Mouse (Mus musculus): Measurements from ENCODE around the gene Defb25. TPM values are rescaled to one million over a fixed set of nuclear protein-coding genes. Genes with fewer than 3 reads are reported as not detected.

Gene Defb25
- polyA plus RNA-seq, 1 experiment: not detected

- peaks cover 6% of the 10 kb centered on the region for H3K4me1 ChIP-seq (ENCODE audit: control insufficient read depth, insufficient read depth, low read length)
- no peak for TF ChIP-seq CTCF (IDR thresholded peaks at IDR 0.05; ENCODE audit: extremely low read depth, insufficient read depth, low read length)
- TF ChIP-seq POLR2A (IDR thresholded peaks at IDR 0.05; ENCODE audit: extremely low read depth, insufficient read depth, low read length): peak; percentile 80
- no peak overlapping the region for H3K4me3 ChIP-seq (ENCODE audit: insufficient read depth, low read length)
- peak overlapping the region; percentile 41 for H3K27ac ChIP-seq (ENCODE audit: insufficient read depth, low read length)
Measured at GRCm38 (mm10) chr2:152653874-152654715, 31.2 kb upstream of the Defb25 start.

DNA sequence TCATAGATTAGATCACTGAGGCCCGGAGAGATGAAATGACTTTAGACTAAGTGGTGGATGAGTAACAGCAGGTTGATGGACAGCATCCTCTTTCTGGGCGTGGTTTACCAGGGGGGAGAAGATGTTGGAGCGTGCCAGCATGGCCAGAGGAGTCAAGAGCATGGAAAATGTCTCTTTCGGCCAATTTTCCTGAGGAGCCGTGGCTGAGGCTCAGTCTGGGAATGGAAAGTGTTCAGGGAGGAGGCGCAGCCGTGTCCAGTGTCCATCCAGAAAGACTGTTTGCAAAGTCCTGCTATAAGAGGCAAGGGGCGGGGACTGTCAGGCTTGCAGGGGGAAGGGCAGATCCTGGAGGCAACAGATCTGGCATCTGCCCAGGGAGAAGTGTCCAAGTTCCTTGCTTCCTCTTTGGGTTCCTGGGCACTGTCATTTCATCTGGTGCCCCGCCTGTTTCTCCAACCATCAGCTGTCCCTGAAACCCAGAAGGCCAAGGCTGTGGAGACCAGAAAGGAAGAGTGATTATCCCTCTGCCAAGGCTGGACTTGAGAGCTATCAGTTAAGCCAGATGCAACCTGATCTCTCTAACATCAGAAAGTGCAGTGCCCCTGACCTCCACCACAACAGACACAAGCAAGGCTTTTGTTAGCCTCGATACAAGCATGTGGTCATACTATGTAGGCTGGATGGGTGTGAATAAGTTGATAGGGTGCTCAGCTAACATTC, 30.2 kb upstream of the Defb25 start:
- Histone ChIP-seq H3K4me1 (ENCODE audit: control insufficient read depth, insufficient read depth, low read length) (peaks cover 6% of the 10 kb centered on the region), H3K4me3 (ENCODE audit: insufficient read depth, low read length) (no peak overlapping the region), H3K27ac (ENCODE audit: insufficient read depth, low read length) (no peak overlapping the region)
- TF ChIP-seq POLR2A (IDR thresholded peaks at IDR 0.05; ENCODE audit: extremely low read depth, insufficient read depth, low read length): no peak
- TF ChIP-seq CTCF (IDR thresholded peaks at IDR 0.05; ENCODE audit: extremely low read depth, insufficient read depth, low read length): no peak

GRCm38 (mm10) chr2:152639406-152640113, 16.7 kb upstream of the Defb25 start:
- Histone ChIP-seq H3K27ac (ENCODE audit: insufficient read depth, low read length) (no peak overlapping the region; the same call in 1 of the 2 replicates), H3K4me3 (ENCODE audit: insufficient read depth, low read length) (no peak overlapping the region), H3K4me1 (ENCODE audit: control insufficient read depth, insufficient read depth, low read length) (no peaks in the 10 kb centered on the region)
- TF ChIP-seq CTCF (IDR thresholded peaks at IDR 0.05; ENCODE audit: extremely low read depth, insufficient read depth, low read length): no peak
- no peak for TF ChIP-seq POLR2A (IDR thresholded peaks at IDR 0.05; ENCODE audit: extremely low read depth, insufficient read depth, low read length)

DNA sequence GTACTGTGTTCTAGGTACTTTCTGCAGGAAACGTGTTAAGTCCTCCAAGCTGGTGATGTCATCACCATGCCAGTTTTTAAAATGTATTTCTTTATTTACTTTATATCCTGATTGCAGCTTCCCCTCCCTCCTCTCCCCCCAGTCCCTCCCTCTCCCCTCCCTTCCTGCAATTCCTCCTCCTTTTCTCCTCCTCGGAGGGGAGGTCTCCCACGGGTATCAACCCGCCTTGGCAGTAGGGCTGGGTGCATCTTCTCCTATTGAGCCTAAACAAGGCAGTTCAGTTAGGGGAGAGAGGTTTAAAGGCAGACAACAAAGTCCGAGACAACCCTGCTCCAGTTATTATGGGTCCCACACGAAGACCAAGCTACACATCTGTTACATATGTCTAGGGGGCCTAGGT, 16.0 kb upstream of the Defb25 start:
- TF ChIP-seq CTCF (IDR thresholded peaks at IDR 0.05; ENCODE audit: extremely low read depth, insufficient read depth, low read length): no peak
- no peak for TF ChIP-seq POLR2A (IDR thresholded peaks at IDR 0.05; ENCODE audit: extremely low read depth, insufficient read depth, low read length)

DNA sequence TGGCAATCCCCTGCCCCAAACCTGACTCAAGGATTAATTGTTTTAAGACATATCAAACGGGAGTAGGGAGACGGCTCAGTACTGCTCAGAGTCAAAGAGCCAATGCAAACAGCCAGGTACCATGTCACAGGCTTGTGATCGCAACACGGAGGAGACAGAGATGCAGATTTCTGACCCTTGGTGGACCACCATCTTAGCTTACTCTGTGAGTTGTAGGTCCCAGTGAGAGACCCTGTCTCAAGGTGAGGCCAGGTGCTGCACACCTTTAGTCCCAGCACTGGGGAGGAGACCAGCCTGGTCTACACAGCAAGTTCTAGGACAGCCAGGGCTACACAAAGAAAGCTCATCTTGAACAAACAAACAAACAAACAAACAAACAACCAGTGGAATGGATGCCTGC, 14.5 kb upstream of the Defb25 start:
- Histone ChIP-seq H3K4me3 (ENCODE audit: insufficient read depth, low read length) (no peak overlapping the region), H3K4me1 (ENCODE audit: control insufficient read depth, insufficient read depth, low read length) (no peaks in the 10 kb centered on the region), H3K27ac (ENCODE audit: insufficient read depth, low read length) (no peak overlapping the region)
- no peak for TF ChIP-seq CTCF (IDR thresholded peaks at IDR 0.05; ENCODE audit: extremely low read depth, insufficient read depth, low read length)
- TF ChIP-seq POLR2A (IDR thresholded peaks at IDR 0.05; ENCODE audit: extremely low read depth, insufficient read depth, low read length): no peak

More for the DNA sequence above, 16.0 kb upstream of the Defb25 start:
- Histone ChIP-seq H3K4me3 (ENCODE audit: insufficient read depth, low read length) (no peak overlapping the region), H3K4me1 (ENCODE audit: control insufficient read depth, insufficient read depth, low read length) (no peaks in the 10 kb centered on the region), H3K27ac (ENCODE audit: insufficient read depth, low read length) (no peak overlapping the region)

DNA sequence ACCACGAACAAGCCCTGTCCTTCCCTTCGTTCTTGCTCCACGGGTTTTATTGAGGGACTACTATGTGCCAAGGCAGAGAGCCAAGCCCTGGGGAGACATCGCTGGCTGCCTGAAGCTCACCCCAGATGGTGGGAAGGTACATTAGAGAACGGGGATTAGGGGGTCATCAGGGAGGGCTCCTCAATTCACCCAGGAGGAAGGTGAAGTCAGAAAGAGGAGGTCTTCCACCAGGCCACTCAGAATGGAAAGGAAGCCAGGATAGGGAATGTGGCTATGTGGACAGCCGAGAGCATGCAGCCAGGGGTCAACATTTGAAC, 14.1 kb upstream of the Defb25 start:
- no peaks in the 10 kb centered on the region for H3K4me1 ChIP-seq (ENCODE audit: control insufficient read depth, insufficient read depth, low read length)
- no peak overlapping the region for H3K4me3 ChIP-seq (ENCODE audit: insufficient read depth, low read length)
- H3K27ac ChIP-seq (ENCODE audit: insufficient read depth, low read length): no peak overlapping the region
- TF ChIP-seq POLR2A (IDR thresholded peaks at IDR 0.05; ENCODE audit: extremely low read depth, insufficient read depth, low read length): no peak
- TF ChIP-seq CTCF (IDR thresholded peaks at IDR 0.05; ENCODE audit: extremely low read depth, insufficient read depth, low read length): no peak

- Histone ChIP-seq H3K27ac (ENCODE audit: insufficient read depth, low read length) (no peak overlapping the region), H3K4me1 (ENCODE audit: control insufficient read depth, insufficient read depth, low read length) (no peaks in the 10 kb centered on the region), H3K4me3 (ENCODE audit: insufficient read depth, low read length) (no peak overlapping the region)
- TF ChIP-seq POLR2A (IDR thresholded peaks at IDR 0.05; ENCODE audit: extremely low read depth, insufficient read depth, low read length) (no peak), CTCF (IDR thresholded peaks at IDR 0.05; ENCODE audit: extremely low read depth, insufficient read depth, low read length) (no peak)
Measured at GRCm38 (mm10) chr2:152636246-152637005, 13.6 kb upstream of the Defb25 start.

DNA sequence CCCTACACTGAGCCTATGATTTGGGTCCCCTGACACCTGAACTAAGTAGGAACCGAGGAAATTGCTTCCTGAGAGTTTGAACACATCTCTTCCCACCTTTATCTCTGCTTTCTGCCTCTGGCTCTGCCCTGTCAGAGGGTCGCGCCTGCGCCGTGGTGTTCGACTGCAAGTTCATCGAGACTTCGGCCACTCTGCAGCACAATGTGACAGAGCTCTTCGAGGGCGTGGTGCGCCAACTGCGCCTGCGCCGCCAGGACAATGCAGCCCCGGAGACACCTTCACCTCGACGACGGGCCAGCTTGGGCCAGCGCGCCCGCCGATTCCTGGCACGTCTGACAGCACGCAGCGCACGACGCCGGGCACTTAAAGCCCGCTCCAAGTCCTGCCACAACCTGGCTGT, 11.5 kb upstream of the Defb25 start:
- no peak overlapping the region for H3K27ac ChIP-seq (ENCODE audit: insufficient read depth, low read length)
- TF ChIP-seq POLR2A (IDR thresholded peaks at IDR 0.05; ENCODE audit: extremely low read depth, insufficient read depth, low read length): no peak
- TF ChIP-seq CTCF (IDR thresholded peaks at IDR 0.05; ENCODE audit: extremely low read depth, insufficient read depth, low read length): no peak
- H3K4me1 ChIP-seq (ENCODE audit: control insufficient read depth, insufficient read depth, low read length): no peaks in the 10 kb centered on the region

GRCm38 (mm10) chr2:152633334-152633733, 10.5 kb upstream of the Defb25 start:
- no peak overlapping the region for H3K27ac ChIP-seq (ENCODE audit: insufficient read depth, low read length)
- no peak overlapping the region for H3K4me3 ChIP-seq (ENCODE audit: insufficient read depth, low read length)
- no peak for TF ChIP-seq POLR2A (IDR thresholded peaks at IDR 0.05; ENCODE audit: extremely low read depth, insufficient read depth, low read length)
- H3K4me1 ChIP-seq (ENCODE audit: control insufficient read depth, insufficient read depth, low read length): no peaks in the 10 kb centered on the region

More for the DNA sequence above, 11.5 kb upstream of the Defb25 start:
- H3K4me3 ChIP-seq (ENCODE audit: insufficient read depth, low read length): no peak overlapping the region
